Mouse (Mus musculus) neural tube, embryonic 13.5 days (tissue): ENCODE data around the gene Strap. TPM values are rescaled to one million over a fixed set of nuclear protein-coding genes. Genes with fewer than 3 reads are reported as not detected.
"Not testable (repeated sequence)": the region's sequence is repeated elsewhere in the genome, so short reads cannot be mapped to it uniquely, and the experiment has no call there.

Experiments used
- ATAC-seq: fragments of 200-750 bp; cut with Nextera tagmentation; 2 replicates; pipeline ENCODE4 v1.8.0; 2017; ENCODE audit warnings: low read depth, mild to moderate bottlenecking, moderate TSS enrichment, moderate library complexity
- H3K27ac ChIP-seq: fragments of 300-500 bp; sonication (generic); replicated peaks from 2 replicates; pipeline ENCODE4 v1.5.1; 2015; ENCODE audit warnings: moderate library complexity, mild to moderate bottlenecking, inconsistent platforms
- H3K27me3 ChIP-seq: fragments of 300-500 bp; sonication (generic); 2 replicates; pipeline ENCODE4 v1.6.1; 2015; ENCODE audit warnings: mild to moderate bottlenecking, inconsistent platforms
- H3K36me3 ChIP-seq: fragments of 300-500 bp; sonication (generic); 2 replicates; pipeline ENCODE4 v1.6.1; 2015; ENCODE audit warnings: mild to moderate bottlenecking, inconsistent platforms
- H3K4me1 ChIP-seq: fragments of 300-500 bp; sonication (generic); replicated peaks from 2 replicates; pipeline ENCODE4 v1.6.1; 2015; ENCODE audit warnings: inconsistent platforms
- H3K4me2 ChIP-seq: fragments of 300-500 bp; sonication (generic); 2 replicates; pipeline ENCODE4 v1.6.1; 2015; ENCODE audit warnings: inconsistent platforms, mild to moderate bottlenecking, moderate library complexity
- H3K4me3 ChIP-seq: fragments of 300-500 bp; sonication (generic); 2 replicates; pipeline ENCODE4 v1.5.1; 2015; ENCODE audit warnings: mild to moderate bottlenecking, inconsistent platforms
- H3K9ac ChIP-seq: fragments of 300-500 bp; sonication (generic); 2 replicates; pipeline ENCODE4 v1.6.1; 2015; ENCODE audit warnings: moderate library complexity, mild to moderate bottlenecking, inconsistent platforms
- H3K9me3 ChIP-seq: fragments of 300-500 bp; sonication (generic); 2 replicates; pipeline ENCODE4 v1.6.1; 2016; ENCODE audit warnings: inconsistent platforms
- WGBS: fragments of 180-500 bp; shearing (Covaris S2); methylation state at CpG from one replicate; pipeline ENCODE4 v1.1.7; 2015; 5-methylcytosine and 5-hydroxymethylcytosine counted together
- polyA plus RNA-seq: library from polyadenylated mRNA; unstranded; fragments of >200 nt; fragmentation: Nextera tagmentation; extraction: Ambion mirVana; gene quantifications from 2 replicates; pipeline ENCODE4 v1.2.1, GENCODE M21; 2015

Strap gene
- polyA plus RNA-seq, 1 experiment from 2014 or later, result 175 TPM

DNA sequence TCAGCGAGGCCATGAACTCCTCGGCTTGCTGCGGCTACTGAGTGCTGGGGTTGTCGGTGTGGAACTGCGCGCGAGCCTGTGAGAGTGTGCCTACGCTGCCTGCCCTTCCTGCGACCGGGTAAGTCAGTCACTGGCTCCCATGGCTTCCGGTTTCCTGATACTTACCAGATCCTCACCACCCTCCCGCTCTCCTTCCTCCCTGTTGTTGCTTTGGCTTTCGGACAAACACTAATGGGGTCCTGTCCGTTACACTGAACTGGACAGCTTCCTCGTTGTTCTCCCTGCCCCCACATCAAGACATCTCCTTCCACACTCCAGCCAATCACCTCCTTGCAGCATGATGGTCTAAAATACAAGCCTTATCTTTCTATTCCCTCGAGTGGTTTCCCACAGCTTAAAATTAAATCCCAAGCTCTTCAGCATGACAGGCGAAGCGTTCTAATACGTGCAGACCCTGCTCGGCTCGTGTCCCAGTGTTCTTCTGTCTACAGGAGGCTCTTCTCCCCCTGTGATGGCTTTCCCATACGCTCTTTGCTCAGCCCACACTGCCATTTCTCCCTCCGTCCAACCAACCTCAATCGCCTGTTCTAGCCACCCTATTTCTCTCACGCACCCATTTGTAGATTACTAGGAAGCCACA, 30.5 kb upstream of the Strap start:
- no peak overlapping the region for H3K9ac ChIP-seq
- H3K9me3 ChIP-seq, result no peaks in the 10 kb centered on the region
- H3K36me3 ChIP-seq, result no peaks in the 10 kb centered on the region
- ATAC-seq, result no peak
- no peak overlapping the region for H3K4me3 ChIP-seq
- 91% methylated on average over 25 of the region's 25 CpGs for WGBS
- no peak overlapping the region for H3K27ac ChIP-seq
- no peaks in the 10 kb centered on the region for H3K27me3 ChIP-seq
- H3K4me2 ChIP-seq, result no peak overlapping the region
- no peaks in the 10 kb centered on the region for H3K4me1 ChIP-seq

- Histone ChIP-seq H3K27me3 (no peaks in the 10 kb centered on the region), H3K4me2 (no peak overlapping the region), H3K9me3 (no peaks in the 10 kb centered on the region), H3K4me3 (no peak overlapping the region), H3K36me3 (no peaks in the 10 kb centered on the region), H3K9ac (no peak overlapping the region), H3K27ac (no peak overlapping the region), H3K4me1 (no peaks in the 10 kb centered on the region)
- WGBS, result 92% methylated on average over 10 of the region's 10 CpGs
- no peak for ATAC-seq
Observed at GRCm38 (mm10) chr6:137706209-137706608, 28.7 kb upstream of the Strap start.

DNA sequence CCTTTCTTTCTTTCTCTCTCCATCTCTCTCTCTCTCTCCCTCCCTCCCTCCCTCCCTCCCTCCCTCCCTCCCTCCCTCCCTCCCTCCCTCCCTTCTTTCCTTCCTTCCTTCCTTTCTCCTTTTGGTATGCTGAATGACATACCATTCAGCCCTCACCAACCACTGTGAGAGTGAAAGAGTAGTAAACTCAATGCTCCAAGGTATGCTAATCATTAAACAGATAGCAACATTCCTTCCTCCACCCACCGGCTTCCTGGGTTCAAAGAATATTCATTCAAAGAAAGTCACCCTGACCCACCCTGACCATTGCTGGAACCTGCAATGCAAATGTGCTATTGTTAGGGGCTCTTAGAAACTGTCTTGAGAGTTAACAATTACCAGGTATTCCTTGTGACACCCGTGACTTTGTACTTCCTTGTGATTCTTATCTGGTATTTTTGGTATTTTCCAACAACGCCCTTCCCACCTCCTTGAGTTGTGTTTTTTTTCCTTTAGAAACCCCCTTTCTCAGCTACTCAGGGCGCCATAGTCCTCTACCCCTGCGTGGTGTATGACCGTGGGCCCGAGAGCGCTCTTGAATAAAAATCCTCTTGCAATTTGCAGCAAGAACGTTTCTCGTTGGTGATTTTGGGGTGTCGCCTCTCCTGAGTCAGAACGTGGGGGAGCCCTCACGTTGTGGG, 26.0 kb upstream of the Strap start:
- not testable (repeated sequence) for H3K36me3 ChIP-seq, H3K9me3 ChIP-seq, H3K27me3 ChIP-seq, ATAC-seq, H3K27ac ChIP-seq, H3K4me2 ChIP-seq, H3K4me1 ChIP-seq, H3K9ac ChIP-seq, H3K4me3 ChIP-seq
- 94% methylated on average over 13 of the region's 13 CpGs for WGBS

GRCm38 (mm10) chr6:137710179-137711037, 24.5 kb upstream of the Strap start:
- Histone ChIP-seq H3K4me2 (no peak overlapping the region), H3K27me3 (no peaks in the 10 kb centered on the region), H3K36me3 (no peaks in the 10 kb centered on the region), H3K9ac (no peak overlapping the region), H3K4me3 (no peak overlapping the region), H3K27ac (no peak overlapping the region), H3K9me3 (no peaks in the 10 kb centered on the region), H3K4me1 (peaks cover 6% of the 10 kb centered on the region; the same call in 1 of the 2 replicates)
- ATAC-seq, result no peak
- 85% methylated on average over 14 of the region's 14 CpGs for WGBS

DNA sequence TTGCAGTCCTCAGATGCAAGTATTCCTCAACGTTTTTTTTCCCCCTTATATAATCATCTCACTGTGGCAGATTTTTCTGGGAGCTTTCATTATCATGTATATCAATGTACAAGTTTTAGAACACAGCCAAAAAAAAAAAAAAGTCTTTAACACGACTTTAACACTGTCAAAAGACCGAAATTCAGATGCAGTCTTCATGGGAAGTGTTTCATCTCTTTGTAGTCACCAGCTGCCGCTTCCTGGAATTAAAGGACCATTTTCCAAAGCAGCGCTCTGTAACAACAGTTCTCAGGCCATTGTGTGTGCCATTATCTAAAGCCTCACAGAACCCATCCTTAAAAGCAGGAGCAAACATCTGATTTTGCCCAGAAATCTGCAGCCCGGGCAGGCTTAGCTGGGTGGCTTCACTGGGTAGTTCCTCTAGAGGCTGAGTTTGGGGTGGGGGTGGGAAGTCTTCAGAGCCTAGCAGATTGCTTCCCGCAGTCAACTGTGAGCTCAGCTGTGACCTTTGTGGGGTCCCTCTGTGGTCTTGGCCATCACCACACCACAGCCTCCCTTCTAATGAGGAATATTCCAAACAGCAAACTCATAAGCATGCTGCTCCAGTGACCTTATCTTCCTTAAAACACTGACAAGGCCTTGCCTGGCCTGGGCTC, 22.1 kb upstream of the Strap start:
- no peak for ATAC-seq
- no peak overlapping the region for H3K4me2 ChIP-seq
- no peak overlapping the region for H3K27ac ChIP-seq
- H3K4me3 ChIP-seq, result no peak overlapping the region
- 43% methylated on average over 7 of the region's 7 CpGs for WGBS
- no peaks in the 10 kb centered on the region for H3K27me3 ChIP-seq
- H3K9ac ChIP-seq, result no peak overlapping the region
- no peaks in the 10 kb centered on the region for H3K36me3 ChIP-seq
- H3K4me1 ChIP-seq, result peaks cover 10% of the 10 kb centered on the region
- no peaks in the 10 kb centered on the region for H3K9me3 ChIP-seq

DNA sequence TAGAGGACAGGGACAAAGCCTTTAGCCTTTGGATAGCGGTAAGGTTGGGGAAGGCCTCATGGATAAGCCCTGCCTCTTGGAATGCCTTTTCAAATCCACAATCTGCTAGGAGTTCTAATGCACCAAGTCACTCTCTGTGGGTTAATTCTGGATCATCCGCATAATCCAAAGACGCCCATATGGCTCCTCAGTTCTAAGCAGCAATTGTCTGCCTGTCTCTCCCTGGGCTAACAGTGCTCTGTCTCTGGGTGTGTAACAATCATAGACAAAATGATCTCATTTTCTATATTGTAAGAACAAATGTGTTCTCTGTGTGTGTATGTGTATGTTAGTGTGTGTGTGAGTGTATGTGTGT, 21.6 kb upstream of the Strap start:
- Histone ChIP-seq H3K27me3 (no peaks in the 10 kb centered on the region), H3K27ac (no peak overlapping the region), H3K36me3 (no peaks in the 10 kb centered on the region), H3K4me1 (peaks cover 10% of the 10 kb centered on the region), H3K9me3 (no peaks in the 10 kb centered on the region), H3K9ac (no peak overlapping the region), H3K4me2 (no peak overlapping the region), H3K4me3 (no peak overlapping the region)
- 82% methylated on average over 3 of the region's 3 CpGs for WGBS
- ATAC-seq, result no peak

DNA sequence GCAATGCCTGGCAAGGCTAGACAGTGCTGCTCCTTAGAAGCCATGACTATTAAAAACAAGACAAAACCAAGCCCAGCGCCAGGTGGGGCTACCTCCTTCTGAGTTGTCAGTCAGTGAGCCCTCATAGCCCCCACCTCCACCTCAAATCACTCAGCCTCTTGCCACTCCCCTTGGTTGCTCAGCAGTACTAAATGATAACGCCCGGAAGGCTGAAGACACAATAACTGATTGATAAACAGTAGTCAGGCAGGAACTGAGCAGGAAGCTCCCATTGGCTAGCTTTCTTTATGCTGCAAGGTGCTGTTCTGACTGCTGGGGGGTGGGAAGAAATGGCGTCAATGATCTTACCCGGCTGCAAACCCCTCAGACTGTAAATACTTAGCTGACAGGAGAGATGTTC, 18.1 kb upstream of the Strap start:
- Histone ChIP-seq H3K4me1 (peaks cover 10% of the 10 kb centered on the region), H3K9me3 (no peaks in the 10 kb centered on the region), H3K4me3 (no peak overlapping the region), H3K36me3 (no peaks in the 10 kb centered on the region), H3K4me2 (no peak overlapping the region), H3K27ac (no peak overlapping the region), H3K27me3 (no peaks in the 10 kb centered on the region), H3K9ac (no peak overlapping the region)
- WGBS, result 43% methylated on average over 5 of the region's 5 CpGs
- no peak for ATAC-seq

- ATAC-seq, result no peak
- Histone ChIP-seq H3K4me1 (no peaks in the 10 kb centered on the region), H3K9ac (no peak overlapping the region), H3K9me3 (no peaks in the 10 kb centered on the region), H3K27ac (no peak overlapping the region), H3K4me3 (no peak overlapping the region), H3K27me3 (0 out of 2 replicates have a peak, but pooled peaks cover 8% of the 10 kb centered on the region), H3K4me2 (no peak overlapping the region), H3K36me3 (no peaks in the 10 kb centered on the region)
- 93% methylated on average over 15 of the region's 15 CpGs for WGBS
Observed at GRCm38 (mm10) chr6:137722220-137722931, 12.5 kb upstream of the Strap start.

DNA sequence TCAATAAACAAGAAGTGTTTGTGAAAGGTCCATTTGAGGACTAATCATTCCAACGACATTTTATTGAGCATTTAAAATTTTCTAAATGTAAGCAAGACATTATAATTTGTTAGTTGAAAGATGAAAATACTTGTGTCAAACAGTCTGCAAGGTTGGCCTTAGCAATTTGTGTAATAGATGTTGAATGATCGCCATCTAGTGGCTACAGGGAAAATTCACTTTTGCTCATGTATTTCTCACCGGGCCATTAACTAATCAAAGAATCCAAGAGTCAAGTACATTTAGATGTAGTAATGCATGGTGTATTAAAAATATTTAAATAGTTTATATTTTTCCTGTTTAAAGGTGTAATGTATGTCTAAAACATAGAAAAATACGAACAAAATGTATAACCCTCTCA, 11.0 kb upstream of the Strap start:
- Histone ChIP-seq H3K27ac (no peak overlapping the region), H3K9me3 (no peaks in the 10 kb centered on the region), H3K36me3 (no peaks in the 10 kb centered on the region), H3K9ac (no peak overlapping the region), H3K27me3 (0 out of 2 replicates have a peak, but pooled peaks cover 8% of the 10 kb centered on the region), H3K4me1 (no peaks in the 10 kb centered on the region), H3K4me3 (no peak overlapping the region), H3K4me2 (no peak overlapping the region)
- WGBS, result 10% methylated on average over 4 of the region's 4 CpGs
- 0 out of 2 replicates have a peak, but pooled peaks have one; percentile 50 for ATAC-seq

DNA sequence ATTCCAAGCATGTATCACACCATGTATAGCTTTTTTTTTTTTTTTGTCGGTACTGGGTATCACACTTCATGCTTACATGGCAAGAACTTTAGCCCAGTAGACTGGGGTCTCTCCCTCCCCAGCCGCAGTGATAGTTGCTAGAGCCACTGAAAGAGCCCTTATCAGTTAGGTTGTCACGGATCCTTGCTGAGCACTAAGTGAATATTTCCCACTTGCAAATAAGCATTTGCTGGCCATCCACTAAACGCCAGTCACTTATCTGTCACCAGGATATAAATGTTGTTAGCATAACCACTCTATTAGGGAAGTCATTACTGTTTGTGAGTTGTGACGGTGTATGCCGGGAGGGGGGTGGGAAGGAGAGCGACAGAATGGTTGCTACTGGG, 425 bp upstream of the Strap start:
- peak; percentile 56 for ATAC-seq
- Histone ChIP-seq H3K4me1 (peaks cover 24% of the 10 kb centered on the region), H3K36me3 (peaks cover 9% of the 10 kb centered on the region), H3K4me2 (peak overlapping the region; percentile 80), H3K27ac (peak overlapping the region; percentile 87), H3K9me3 (no peaks in the 10 kb centered on the region), H3K4me3 (peak overlapping the region; percentile 79), H3K9ac (peak overlapping the region; percentile 73), H3K27me3 (0 out of 2 replicates have a peak, but pooled peaks cover 6% of the 10 kb centered on the region)
- 13% methylated on average over 7 of the region's 7 CpGs for WGBS

DNA sequence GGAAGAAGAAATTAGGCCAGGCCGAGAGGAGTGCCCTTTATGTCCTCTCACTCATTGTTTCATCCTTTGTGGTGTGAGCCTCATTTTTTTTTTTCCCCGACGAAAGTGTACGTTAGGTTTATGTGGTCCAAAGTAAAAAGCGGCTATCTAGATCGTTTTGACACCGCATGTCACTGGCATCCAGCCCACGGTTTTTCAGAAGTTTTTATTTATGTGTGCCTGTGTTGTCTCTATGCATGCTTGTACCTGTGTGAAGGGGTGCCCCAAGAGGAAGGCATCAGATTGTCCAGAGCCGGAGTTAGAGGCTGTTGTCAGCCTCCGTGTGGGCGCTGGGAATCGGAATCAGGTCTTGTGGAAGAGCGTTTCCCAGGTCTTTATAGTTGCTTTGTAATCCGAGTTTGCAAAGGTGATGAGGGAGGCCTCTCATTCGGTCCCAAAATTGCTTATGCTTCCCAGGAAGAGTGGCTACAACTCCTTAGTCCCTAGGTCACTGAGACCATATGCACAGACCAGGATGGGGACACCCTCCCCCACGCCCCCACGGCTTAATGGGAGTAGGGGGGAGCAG, 877 bp downstream of the Strap start:
- Histone ChIP-seq H3K27me3 (0 out of 2 replicates have a peak, but pooled peaks cover 6% of the 10 kb centered on the region), H3K27ac (peak overlapping the region; percentile 87), H3K9ac (peak overlapping the region; percentile 89), H3K4me3 (peak overlapping the region; percentile 79), H3K4me1 (peaks cover 24% of the 10 kb centered on the region), H3K4me2 (peak overlapping the region; percentile 96), H3K9me3 (no peaks in the 10 kb centered on the region), H3K36me3 (peaks cover 22% of the 10 kb centered on the region)
- 10% methylated on average over 17 of the region's 17 CpGs for WGBS
- ATAC-seq, result no peak
